ENCODE assay signal across 9 mouse cellular contexts in genomic region chr11:62537590-62537989, GRCm38 (mm10). TPM values are rescaled to one million over a fixed set of nuclear protein-coding genes. Genes with fewer than 3 reads are reported as not detected.
DNase-seq lines count a peak whose midpoint lies in the region; ATAC-seq and TF ChIP-seq lines count a peak whose summit lies in the region.
"Had no signal": no experiment of that assay in that cellular context is flagged by ENCODE, and none has a peak within 500 bp of the region (broad histone marks: within the 10 kb centered on the region; RNA-seq: fewer than 3 reads in every experiment).

No protein-coding gene starts in this region.

- no peak overlapping the region for H3K9ac ChIP-seq in liver, embryonic 12.5 days

- no peaks in the 10 kb centered on the region; the same call in 1 of the 2 replicates for H3K36me3 ChIP-seq in testis, adult 2 months (ENCODE audit: control insufficient read depth, insufficient read depth, low read length)
- H3K36me3 ChIP-seq in liver, embryonic 12.5 days = peaks cover 19% of the 10 kb centered on the region

- peaks cover 3% of the 10 kb centered on the region for H3K4me1 ChIP-seq in cerebellum, adult 2 months (ENCODE audit: control insufficient read depth, insufficient read depth, low read length)
- H3K4me1 ChIP-seq in testis, adult 2 months (ENCODE audit: control insufficient read depth, insufficient read depth, low read length) = peaks cover 5% of the 10 kb centered on the region
- peaks cover 22% of the 10 kb centered on the region for H3K4me1 ChIP-seq in liver, embryonic 12.5 days

- DNase-seq in cerebellum, adult 2 months = no peak
- DNase-seq in cerebellum, adult 9-10 months = no peak
- DNase-seq in testis, postnatal 10 days (ENCODE audit: low spot score) = no peak
- no peak for DNase-seq in thymus, postnatal 10 days (ENCODE audit: low spot score in 2 of 2)
- DNase-seq in gastrocnemius, adult 18-20 months (ENCODE audit: low spot score) = no peak
- DNase-seq in T-cell, adult 2 months (ENCODE audit: low spot score) = no peak

- no peak overlapping the region for H3K27ac ChIP-seq in cerebellum, adult 2 months (ENCODE audit: insufficient read depth, low read length)
- peak overlapping the region; percentile 83 for H3K27ac ChIP-seq in testis, adult 2 months (ENCODE audit: control insufficient read depth, insufficient read depth, low read depth, low read length)
- H3K27ac ChIP-seq in liver, embryonic 12.5 days = no peak overlapping the region
- H3K27ac ChIP-seq: macrophage had no signal

- WGBS in cerebellum, adult 2 months = 46% methylated on average over 7 of the region's 7 CpGs
- 26% methylated on average over 7 of the region's 7 CpGs for WGBS in liver, embryonic 12.5 days (ENCODE audit: insufficient replicate concordance)

- TF ChIP-seq POLR2A in cerebellum, adult 2 months (IDR thresholded peaks at IDR 0.05; ENCODE audit: borderline replicate concordance, insufficient read depth, low read length) = no peak
- TF ChIP-seq POLR2A in testis, adult 2 months (IDR thresholded peaks at IDR 0.05; ENCODE audit: control insufficient read depth, low read depth, low read length) = no peak

- H3K27me3 ChIP-seq in cerebellum, adult 2 months (ENCODE audit: control insufficient read depth, insufficient read depth, low read length) = no peaks in the 10 kb centered on the region
- H3K27me3 ChIP-seq in testis, adult 2 months (ENCODE audit: control insufficient read depth, insufficient read depth, low read length) = no peaks in the 10 kb centered on the region
- peaks cover 14% of the 10 kb centered on the region for H3K27me3 ChIP-seq in liver, embryonic 12.5 days (replicated peaks)

- no peak for ATAC-seq in liver, embryonic 12.5 days

- H3K4me3 ChIP-seq in cerebellum, adult 2 months (replicated peaks; ENCODE audit: insufficient read depth, low read depth, low read length) = peak overlapping the region; percentile 20
- peak overlapping the region; percentile 78 for H3K4me3 ChIP-seq in testis, adult 2 months (ENCODE audit: control insufficient read depth, low read depth, low read length)
- H3K4me3 ChIP-seq in liver, embryonic 12.5 days = peak overlapping the region; percentile 85; the same call in 1 of the 2 replicates

- no peak for TF ChIP-seq CTCF in cerebellum, adult 2 months (IDR thresholded peaks at IDR 0.05; ENCODE audit: borderline replicate concordance, insufficient read depth, low read depth, low read length)
- TF ChIP-seq CTCF in testis, adult 2 months (IDR thresholded peaks at IDR 0.05; ENCODE audit: control insufficient read depth, insufficient read depth, insufficient replicate concordance, low read depth, low read length) = no peak

- H3K4me2 ChIP-seq in liver, embryonic 12.5 days = peak overlapping the region; percentile 98

- H3K9me3 ChIP-seq in liver, embryonic 12.5 days (replicated peaks) = no peaks in the 10 kb centered on the region

RNA-seq across cellular contexts. Expression of gene Cenpv, which starts 1.5 kb away (rescaled TPM):
- polyA plus RNA-seq in cerebellum, adult 2 months (2012; rRNA removed) = 46.7 and 52.4 TPM in 2 replicates
- polyA plus RNA-seq in testis, adult 2 months (2012; rRNA removed) = 874 and 878 TPM in 2 replicates
- polyA plus RNA-seq in liver, embryonic 12.5 days (2016; fragmentation: Nextera tagmentation; extraction: Ambion mirVana) = 30.6 and 32.3 TPM in 2 replicates
- total RNA-seq in gastrocnemius, adult 18-20 months (2021) = 10 to 100 TPM; 16.5 to 19.5 TPM

RNA-seq across cellular contexts. Expression of gene Ubb, which starts 13.4 kb away (rescaled TPM):
- polyA plus RNA-seq in cerebellum, adult 2 months (2012; rRNA removed) = 3,782 and 4,320 TPM in 2 replicates
- 5,144 and 5,757 TPM in 2 replicates for polyA plus RNA-seq in testis, adult 2 months (2012; rRNA removed)
- polyA plus RNA-seq in liver, embryonic 12.5 days (2016; fragmentation: Nextera tagmentation; extraction: Ambion mirVana) = 1,472 and 1,525 TPM in 2 replicates
- 100 to 1,000 TPM; 919 to 954 TPM for total RNA-seq in gastrocnemius, adult 18-20 months (2021)

RNA-seq across cellular contexts. Expression of gene Trpv2, which starts 36.7 kb away (rescaled TPM):
- 22.0 and 23.7 TPM in 2 replicates for polyA plus RNA-seq in cerebellum, adult 2 months (2012; rRNA removed)
- 0.67 and 0.97 TPM in 2 replicates for polyA plus RNA-seq in testis, adult 2 months (2012; rRNA removed)
- 8.0 and 9.0 TPM in 2 replicates for polyA plus RNA-seq in liver, embryonic 12.5 days (2016; fragmentation: Nextera tagmentation; extraction: Ambion mirVana)
- total RNA-seq in gastrocnemius, adult 18-20 months (2021) = 1 to 10 TPM in 1 of 2 experiments, under 1 TPM in 1; 0.87 to 2.1 TPM

Comparison
In these comparisons a context has a peak if more than half of its experiments do, and no peak if none do; other contexts are left out.
1. H3K4me3 ChIP-seq: peak in every context shown above with its lines; median percentile 85 in liver, embryonic 12.5 days; 78 in testis, adult 2 months; 20 in cerebellum, adult 2 months.
2. RNA of gene Cenpv, which starts 1.5 kb away (polyA plus RNA-seq): 874 to 878 TPM in testis, adult 2 months; 46.7 to 52.4 TPM in cerebellum, adult 2 months and 30.6 to 32.3 TPM in liver, embryonic 12.5 days; every median in the first group is over 10 times any median in the second.